Mouse (Mus musculus): ENCODE data around the gene Frat1. TPM values are rescaled to one million over a fixed set of nuclear protein-coding genes. Genes with fewer than 3 reads are reported as not detected.

Frat1 gene
- total RNA-seq (2021) (1 to 10 TPM; 2.5 to 3.9 TPM), polyA plus RNA-seq (2012; rRNA removed) (1.3 TPM in 2 replicates)
- long read RNA-seq, partial matches to known transcripts, result 0 of 2 reads
- long read RNA-seq, other reads (novel, unspliced or antisense), result 0 of 2 reads

GRCm38 (mm10) chr19:41829381-41830105 lies at the start of gene Frat1:
Frat1 (plus strand) TSS chr19:41829970.
- DNase-seq, result peak; percentile 93
- Histone ChIP-seq H3K4me3 (peak within 1 kb of the TSS; percentile 82), H3K36me3 (ENCODE audit: control insufficient read depth, insufficient read depth, low read length) (no peaks in the 10 kb centered on the region), H3K27me3 (ENCODE audit: control insufficient read depth, insufficient read depth, low read length) (no peaks in the 10 kb centered on the region), H3K9ac (ENCODE audit: low read depth, low read length) (peak within 1 kb of the TSS; percentile 85), H3K79me2 (replicated peaks; ENCODE audit: control insufficient read depth, insufficient read depth, low read length) (no peaks in the 10 kb centered on the region), H3K4me1 (ENCODE audit: control insufficient read depth, insufficient read depth, low read length) (peaks cover 8% of the 10 kb centered on the region), H3K27ac (peak within 1 kb of the TSS; percentile 99)
- intact Hi-C loops (cut with DNase I), result loop anchor here (1.0 to 2.0 kb wide), 2 partner anchors 19 to 27 kb away; partner anchors contain the start of genes Arhgap19 and Frat2
- TF ChIP-seq POLR2A (IDR thresholded peaks at IDR 0.05; ENCODE audit: insufficient read depth, low read depth, low read length), result peak; percentile 53; the same call in 1 of the 2 replicates
- no peak for TF ChIP-seq EP300 (IDR thresholded peaks at IDR 0.05; ENCODE audit: insufficient read depth, low read depth, low read length)
- no peak for TF ChIP-seq CTCF (IDR thresholded peaks at IDR 0.05)
- 1% methylated on average over 39 of the region's 39 CpGs for WGBS

DNA sequence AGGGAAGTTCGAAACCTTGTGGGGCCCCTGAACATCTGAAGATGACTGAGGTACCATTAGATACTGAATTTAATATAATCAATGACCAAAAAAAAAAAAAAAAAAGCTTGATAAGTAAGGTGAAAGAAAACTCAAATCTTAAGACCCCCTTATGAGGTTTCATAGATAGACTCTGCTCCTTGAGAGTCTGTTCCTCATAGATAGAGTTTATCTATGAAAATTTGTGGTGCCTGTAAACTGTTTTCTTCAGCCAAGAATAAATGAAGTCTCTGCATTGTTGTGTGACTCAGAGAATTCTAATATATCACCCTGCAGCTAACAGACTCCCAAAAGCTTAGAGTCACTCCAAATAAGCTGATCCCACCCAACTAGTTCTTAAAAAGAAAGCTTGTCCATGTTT lies 42.9 kb upstream of the Frat1 start:
- Histone ChIP-seq H3K36me3 (ENCODE audit: control insufficient read depth, insufficient read depth, low read length) (no peaks in the 10 kb centered on the region), H3K9ac (ENCODE audit: low read depth, low read length) (no peak overlapping the region), H3K27ac (no peak overlapping the region), H3K4me3 (no peak overlapping the region), H3K4me1 (ENCODE audit: control insufficient read depth, insufficient read depth, low read length) (no peaks in the 10 kb centered on the region), H3K79me2 (replicated peaks; ENCODE audit: control insufficient read depth, insufficient read depth, low read length) (no peaks in the 10 kb centered on the region), H3K27me3 (ENCODE audit: control insufficient read depth, insufficient read depth, low read length) (no peaks in the 10 kb centered on the region)
- TF ChIP-seq EP300 (IDR thresholded peaks at IDR 0.05; ENCODE audit: insufficient read depth, low read depth, low read length) (no peak), POLR2A (IDR thresholded peaks at IDR 0.05; ENCODE audit: insufficient read depth, low read depth, low read length) (no peak), CTCF (IDR thresholded peaks at IDR 0.05) (no peak)
- no peak for DNase-seq
- intact Hi-C loops (cut with DNase I), result no loop called here
- WGBS, result 95% methylated on average over 1 of the region's 1 CpGs

- Histone ChIP-seq H3K27ac (no peak overlapping the region), H3K36me3 (ENCODE audit: control insufficient read depth, insufficient read depth, low read length) (no peaks in the 10 kb centered on the region), H3K27me3 (ENCODE audit: control insufficient read depth, insufficient read depth, low read length) (no peaks in the 10 kb centered on the region), H3K4me1 (ENCODE audit: control insufficient read depth, insufficient read depth, low read length) (no peaks in the 10 kb centered on the region), H3K4me3 (no peak overlapping the region), H3K79me2 (replicated peaks; ENCODE audit: control insufficient read depth, insufficient read depth, low read length) (no peaks in the 10 kb centered on the region), H3K9ac (ENCODE audit: low read depth, low read length) (no peak overlapping the region)
- intact Hi-C loops (cut with DNase I), result no loop called here
- 61% methylated on average over 10 of the region's 10 CpGs for WGBS
- TF ChIP-seq EP300 (IDR thresholded peaks at IDR 0.05; ENCODE audit: insufficient read depth, low read depth, low read length), result no peak
- TF ChIP-seq POLR2A (IDR thresholded peaks at IDR 0.05; ENCODE audit: insufficient read depth, low read depth, low read length), result no peak
- TF ChIP-seq CTCF (IDR thresholded peaks at IDR 0.05), result no peak
- no peak for DNase-seq
Observed at GRCm38 (mm10) chr19:41789110-41789961, 40.4 kb upstream of the Frat1 start.

- no peak overlapping the region for H3K27ac ChIP-seq
- 98% methylated on average over 2 of the region's 2 CpGs for WGBS
- no peaks in the 10 kb centered on the region for H3K36me3 ChIP-seq (ENCODE audit: control insufficient read depth, insufficient read depth, low read length)
- no peak overlapping the region for H3K9ac ChIP-seq (ENCODE audit: low read depth, low read length)
- TF ChIP-seq EP300 (IDR thresholded peaks at IDR 0.05; ENCODE audit: insufficient read depth, low read depth, low read length) (no peak), CTCF (IDR thresholded peaks at IDR 0.05) (peak; percentile 35)
- intact Hi-C loops (cut with DNase I), result no loop called here
- no peak overlapping the region for H3K4me3 ChIP-seq
- no peak for DNase-seq
- no peaks in the 10 kb centered on the region for H3K79me2 ChIP-seq (replicated peaks; ENCODE audit: control insufficient read depth, insufficient read depth, low read length)
- H3K27me3 ChIP-seq (ENCODE audit: control insufficient read depth, insufficient read depth, low read length), result no peaks in the 10 kb centered on the region
- no peaks in the 10 kb centered on the region for H3K4me1 ChIP-seq (ENCODE audit: control insufficient read depth, insufficient read depth, low read length)
Observed at GRCm38 (mm10) chr19:41791384-41791783, 38.4 kb upstream of the Frat1 start.

DNA sequence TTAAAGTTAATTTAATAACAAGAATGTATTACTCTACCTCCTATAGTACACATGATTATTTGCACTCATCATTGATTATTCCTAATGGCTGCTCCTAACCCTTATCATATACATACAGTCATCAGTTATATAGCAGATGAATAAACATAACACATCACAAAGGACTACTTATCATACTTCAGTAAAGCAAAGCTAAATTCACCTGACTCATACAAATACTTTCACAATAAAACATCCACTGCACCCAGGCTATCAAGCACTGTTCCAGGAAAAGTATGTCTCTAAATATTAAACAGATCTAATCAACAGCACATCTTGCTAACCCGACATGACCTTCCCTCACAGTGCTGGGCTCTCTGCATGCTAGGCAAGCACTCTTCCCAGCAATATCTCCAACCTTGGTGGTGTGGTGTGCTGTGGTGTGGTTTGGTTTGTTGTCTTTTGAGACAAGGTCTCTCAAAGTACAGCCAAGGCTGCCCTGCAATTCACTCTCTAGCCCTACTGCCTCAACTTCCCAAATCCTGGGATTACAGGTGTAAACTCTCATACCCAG lies 36.8 kb upstream of the Frat1 start:
- TF ChIP-seq POLR2A (IDR thresholded peaks at IDR 0.05; ENCODE audit: insufficient read depth, low read depth, low read length) (no peak), CTCF (IDR thresholded peaks at IDR 0.05) (no peak), EP300 (IDR thresholded peaks at IDR 0.05; ENCODE audit: insufficient read depth, low read depth, low read length) (no peak)
- Histone ChIP-seq H3K9ac (ENCODE audit: low read depth, low read length) (no peak overlapping the region), H3K4me3 (no peak overlapping the region), H3K79me2 (replicated peaks; ENCODE audit: control insufficient read depth, insufficient read depth, low read length) (no peaks in the 10 kb centered on the region), H3K27ac (no peak overlapping the region), H3K4me1 (ENCODE audit: control insufficient read depth, insufficient read depth, low read length) (no peaks in the 10 kb centered on the region), H3K36me3 (ENCODE audit: control insufficient read depth, insufficient read depth, low read length) (no peaks in the 10 kb centered on the region), H3K27me3 (ENCODE audit: control insufficient read depth, insufficient read depth, low read length) (no peaks in the 10 kb centered on the region)
- DNase-seq, result no peak
- intact Hi-C loops (cut with DNase I), result no loop called here
- WGBS, result 69% methylated on average over 1 of the region's 1 CpGs

Measured in heart, adult 2 months (tissue).